Mouse (Mus musculus) heart, embryonic 11.5 days (tissue): ENCODE measurements around the gene Srrm4. TPM values are rescaled to one million over a fixed set of nuclear protein-coding genes. Genes with fewer than 3 reads are reported as not detected.

Source experiments
- ATAC-seq: fragments of 200-750 bp; cut with Nextera tagmentation; replicated peaks from 2 replicates; pipeline ENCODE4 v1.8.0; 2017; ENCODE audit warnings: moderate library complexity; ENCODE audit not compliant: insufficient number of reproducible peaks, low FRiP score, low TSS enrichment
- H3K27ac ChIP-seq: fragments of 300-500 bp; sonication (generic); 2 replicates; pipeline ENCODE4 v1.5.1; 2014; ENCODE audit warnings: mild to moderate bottlenecking, low read depth, low read length
- H3K27me3 ChIP-seq: fragments of 300-500 bp; sonication (generic); 2 replicates; pipeline ENCODE4 v1.6.1; 2014; ENCODE audit warnings: mild to moderate bottlenecking, low read length, mixed read lengths; ENCODE audit not compliant: control insufficient read depth, insufficient read depth
- H3K36me3 ChIP-seq: fragments of 300-500 bp; sonication (generic); 2 replicates; pipeline ENCODE4 v1.6.1; 2014; ENCODE audit warnings: mild to moderate bottlenecking, low read length, moderate library complexity, mixed read lengths; ENCODE audit not compliant: control insufficient read depth, insufficient read depth
- H3K4me1 ChIP-seq: fragments of 300-500 bp; sonication (generic); 2 replicates; pipeline ENCODE4 v1.6.1; 2014; ENCODE audit warnings: low read length; ENCODE audit not compliant: control insufficient read depth, insufficient read depth
- H3K4me2 ChIP-seq: fragments of 300-500 bp; sonication (generic); 2 replicates; pipeline ENCODE4 v1.6.1; 2014; ENCODE audit warnings: mild to moderate bottlenecking, moderate library complexity
- H3K4me3 ChIP-seq: fragments of 300-500 bp; sonication (generic); 2 replicates; pipeline ENCODE4 v1.5.1; 2014; ENCODE audit warnings: low read depth, low read length
- H3K9ac ChIP-seq: fragments of 300-500 bp; sonication (generic); 2 replicates; pipeline ENCODE4 v1.6.1; 2014; ENCODE audit warnings: mild to moderate bottlenecking, low read depth, low read length, moderate library complexity
- H3K9me3 ChIP-seq: fragments of 300-500 bp; sonication (generic); replicated peaks from 2 replicates; pipeline ENCODE4 v1.6.1; 2016; ENCODE audit warnings: low read length; ENCODE audit not compliant: control insufficient read depth
- WGBS: fragments of 180-500 bp; shearing (Covaris S2); extraction: QIAGEN DNeasy Blood & Tissue Kit; methylation state at CpG from one replicate; pipeline ENCODE4 v1.1.7; 2014; ENCODE audit not compliant: insufficient replicate concordance; 5-methylcytosine and 5-hydroxymethylcytosine counted together
- polyA plus RNA-seq: library from polyadenylated mRNA; unstranded; fragments of >200 nt; fragmentation: Nextera tagmentation; extraction: Ambion mirVana; gene quantifications from 2 replicates; pipeline ENCODE4 v1.2.1, GENCODE M21; 2014

The Srrm4 gene
- polyA plus RNA-seq, 1 experiment from 2014 or later = 0.86 TPM

GRCm38 (mm10) chr5:116449522-116450225, 141.9 kb downstream of the Srrm4 start:
- peaks cover 5% of the 10 kb centered on the region; the same call in 1 of the 2 replicates for H3K27me3 ChIP-seq
- H3K36me3 ChIP-seq = no peaks in the 10 kb centered on the region
- peaks cover 23% of the 10 kb centered on the region for H3K4me1 ChIP-seq
- no peak overlapping the region for H3K4me3 ChIP-seq
- H3K27ac ChIP-seq = no peak overlapping the region
- no peaks in the 10 kb centered on the region for H3K9me3 ChIP-seq
- WGBS = 17% methylated on average over 8 of the region's 8 CpGs
- no peak for ATAC-seq
- H3K4me2 ChIP-seq = peak overlapping the region; percentile 46; the same call in 1 of the 2 replicates
- H3K9ac ChIP-seq = no peak overlapping the region

GRCm38 (mm10) chr5:116448409-116449191, 143.0 kb downstream of the Srrm4 start:
- Histone ChIP-seq H3K27me3 (peaks cover 8% of the 10 kb centered on the region), H3K4me2 (peak overlapping the region; percentile 46), H3K4me3 (0 out of 2 replicates have a peak overlapping the region, but pooled peaks have one; percentile 22), H3K4me1 (peaks cover 23% of the 10 kb centered on the region), H3K9ac (no peak overlapping the region), H3K9me3 (no peaks in the 10 kb centered on the region), H3K36me3 (no peaks in the 10 kb centered on the region), H3K27ac (no peak overlapping the region)
- no peak for ATAC-seq
- 3% methylated on average over 11 of the region's 11 CpGs for WGBS

- WGBS = 29% methylated on average over 11 of the region's 11 CpGs
- no peaks in the 10 kb centered on the region for H3K36me3 ChIP-seq
- H3K27ac ChIP-seq = no peak overlapping the region
- H3K4me2 ChIP-seq = peak overlapping the region; percentile 39
- H3K9me3 ChIP-seq = no peaks in the 10 kb centered on the region
- H3K9ac ChIP-seq = no peak overlapping the region
- no peak for ATAC-seq
- peak overlapping the region; percentile 22; the same call in 1 of the 2 replicates for H3K4me3 ChIP-seq
- H3K27me3 ChIP-seq = peaks cover 8% of the 10 kb centered on the region
- peaks cover 23% of the 10 kb centered on the region for H3K4me1 ChIP-seq
These were observed 143.7 kb downstream of the Srrm4 start for GRCm38 (mm10) chr5:116447821-116448350.

- Histone ChIP-seq H3K27ac (no peak overlapping the region), H3K4me3 (no peak overlapping the region; the same call in 1 of the 2 replicates), H3K4me1 (peaks cover 23% of the 10 kb centered on the region), H3K4me2 (peak overlapping the region; percentile 46), H3K27me3 (peaks cover 6% of the 10 kb centered on the region), H3K36me3 (no peaks in the 10 kb centered on the region), H3K9me3 (no peaks in the 10 kb centered on the region), H3K9ac (no peak overlapping the region; the same call in 1 of the 2 replicates)
- 34% methylated on average over 23 of the region's 23 CpGs for WGBS
- ATAC-seq = no peak
These were observed 145.1 kb downstream of the Srrm4 start for GRCm38 (mm10) chr5:116446552-116446951.

- H3K4me1 ChIP-seq = peaks cover 23% of the 10 kb centered on the region
- no peak overlapping the region for H3K9ac ChIP-seq
- H3K4me3 ChIP-seq = no peak overlapping the region
- 33% methylated on average over 10 of the region's 10 CpGs for WGBS
- H3K27ac ChIP-seq = no peak overlapping the region
- peaks cover 6% of the 10 kb centered on the region for H3K27me3 ChIP-seq
- no peak for ATAC-seq
- H3K9me3 ChIP-seq = no peaks in the 10 kb centered on the region
- H3K4me2 ChIP-seq = peak overlapping the region; percentile 46
- no peaks in the 10 kb centered on the region for H3K36me3 ChIP-seq
These were observed 145.8 kb downstream of the Srrm4 start for GRCm38 (mm10) chr5:116445634-116446367.

- Histone ChIP-seq H3K27ac (no peak overlapping the region), H3K9me3 (no peaks in the 10 kb centered on the region), H3K4me3 (no peak overlapping the region), H3K4me2 (no peak overlapping the region), H3K4me1 (peaks cover 21% of the 10 kb centered on the region), H3K27me3 (peaks cover 6% of the 10 kb centered on the region), H3K36me3 (no peaks in the 10 kb centered on the region), H3K9ac (no peak overlapping the region)
- 54% methylated on average over 27 of the region's 27 CpGs for WGBS
- no peak for ATAC-seq
These were observed 147.1 kb downstream of the Srrm4 start for GRCm38 (mm10) chr5:116444517-116444916.

GRCm38 (mm10) chr5:116443459-116443940, 148.1 kb downstream of the Srrm4 start:
- no peaks in the 10 kb centered on the region for H3K36me3 ChIP-seq
- H3K9ac ChIP-seq = no peak overlapping the region
- no peak for ATAC-seq
- WGBS = 79% methylated on average over 8 of the region's 8 CpGs
- H3K4me1 ChIP-seq = peaks cover 13% of the 10 kb centered on the region
- no peak overlapping the region for H3K27ac ChIP-seq
- no peak overlapping the region for H3K4me2 ChIP-seq
- no peak overlapping the region for H3K4me3 ChIP-seq
- peaks cover 6% of the 10 kb centered on the region for H3K27me3 ChIP-seq
- H3K9me3 ChIP-seq = no peaks in the 10 kb centered on the region
